ENCODE assay signal across 9 mouse cellular contexts in genomic region chr6:47595696-47596095, GRCm38 (mm10). TPM values are rescaled to one million over a fixed set of nuclear protein-coding genes. Genes with fewer than 3 reads are reported as not detected.
DNase-seq lines count a peak whose midpoint lies in the region; ATAC-seq and TF ChIP-seq lines count a peak whose summit lies in the region.
"Had no signal": no experiment of that assay in that cellular context is flagged by ENCODE, and none has a peak within 500 bp of the region (broad histone marks: within the 10 kb centered on the region; RNA-seq: fewer than 3 reads in every experiment).

No protein-coding gene starts in this region.

- no peaks in the 10 kb centered on the region for H3K9me3 ChIP-seq in stomach, embryonic 15.5 days

- peak; percentile 15 for DNase-seq in cerebellum, adult 9-11 months
- DNase-seq in right cerebral cortex, postnatal 4 days: peak; percentile 3
- no peak for DNase-seq in right cerebral cortex, adult 18-20 months
- peak; percentile 17 for DNase-seq in liver, adult 2 months (ENCODE audit: extremely low read depth, low read depth, low spot score)

- H3K9ac ChIP-seq in liver, adult 2 months (ENCODE audit: low read depth, low read length): peak overlapping the region; percentile 85
- H3K9ac ChIP-seq in stomach, embryonic 15.5 days: peak overlapping the region; percentile 57

- H3K4me3 ChIP-seq in liver, adult 2 months (ENCODE audit: insufficient read depth, low read depth, low read length): peak overlapping the region; percentile 97
- H3K4me3 ChIP-seq in stomach, embryonic 15.5 days (replicated peaks): peak overlapping the region; percentile 96

- H3K27me3 ChIP-seq in liver, adult 2 months (ENCODE audit: control insufficient read depth, insufficient read depth, low read length): no peaks in the 10 kb centered on the region
- no peaks in the 10 kb centered on the region for H3K27me3 ChIP-seq in stomach, embryonic 15.5 days (replicated peaks)
- H3K27me3 ChIP-seq: Patski had no signal

- H3K36me3 ChIP-seq in liver, adult 2 months (ENCODE audit: control insufficient read depth, insufficient read depth, low read length): no peaks in the 10 kb centered on the region
- no peaks in the 10 kb centered on the region for H3K36me3 ChIP-seq in stomach, embryonic 15.5 days

- ATAC-seq in cerebellum, adult (ENCODE audit: insufficient number of reproducible peaks, low FRiP score, low TSS enrichment): no peak
- ATAC-seq in erythroid progenitor cell, adult 5-6 weeks (replicated peaks; ENCODE audit: low FRiP score, poor library complexity, severe bottlenecking): peak; percentile 55
- no peak for ATAC-seq in stomach, embryonic 15.5 days (ENCODE audit: insufficient read depth, low FRiP score, low read depth)
- ATAC-seq in CD4-positive, CD25-positive, alpha-beta regulatory T cell, adult 4 months: no peak

- TF ChIP-seq CTCF in liver, adult 2 months (IDR thresholded peaks at IDR 0.05; ENCODE audit: low read depth, low read length): no peak

- peak overlapping the region; percentile 13; the same call in 1 of the 2 replicates for H3K27ac ChIP-seq in liver, adult 2 months (replicated peaks; ENCODE audit: insufficient read depth, low read depth, low read length)
- H3K27ac ChIP-seq in stomach, embryonic 15.5 days: peak overlapping the region; percentile 99

- H3K79me2 ChIP-seq in liver, adult 2 months (ENCODE audit: control insufficient read depth, insufficient read depth, low read length): no peaks in the 10 kb centered on the region

- WGBS in liver, adult 2 months: 3% methylated on average over 6 of the region's 6 CpGs
- under 1% methylated on average over 6 of the region's 6 CpGs for WGBS in stomach, embryonic 15.5 days

- H3K4me2 ChIP-seq in stomach, embryonic 15.5 days: peak overlapping the region; percentile 85

- no peaks in the 10 kb centered on the region for H3K4me1 ChIP-seq in liver, adult 2 months (ENCODE audit: control insufficient read depth, insufficient read depth, low read length)
- H3K4me1 ChIP-seq in stomach, embryonic 15.5 days: no peaks in the 10 kb centered on the region

- no peak for TF ChIP-seq POLR2A in liver, adult 2 months (IDR thresholded peaks at IDR 0.05; ENCODE audit: extremely low read depth, insufficient read depth, low read length)

RNA-seq across cellular contexts. Expression of gene Ezh2, which starts 0.6 kb away (rescaled TPM):
- total RNA-seq in erythroid progenitor cell, adult 5-6 weeks (2015; ENCODE audit: low replicate concordance): 527 and 773 TPM in 2 replicates
- 546 and 659 TPM in 2 replicates for total RNA-seq in erythroid progenitor cell, adult 5-6 weeks (2017; ENCODE audit: low replicate concordance)
- 5.6 and 6.5 TPM in 2 replicates for total RNA-seq in liver, adult 2 months (2014; rRNA removed)
- polyA plus RNA-seq in liver, adult 2 months (2012; rRNA removed): 0.96 and 1.9 TPM in 2 replicates
- polyA plus RNA-seq in stomach, embryonic 15.5 days (2015; fragmentation: Nextera tagmentation; extraction: Ambion mirVana): 85.6 and 90.7 TPM in 2 replicates
- 10 to 100 TPM; 36.2 to 43.3 TPM for polyA plus RNA-seq in CD4-positive, CD25-positive, alpha-beta regulatory T cell, adult 4 months (2017; shearing (Covaris generic))

Comparison
In these comparisons a context has a peak if more than half of its experiments do, and no peak if none do; other contexts are left out.
1. RNA of gene Ezh2, which starts 0.6 kb away (polyA plus RNA-seq): 85.6 to 90.7 TPM in stomach, embryonic 15.5 days and 36.2 to 43.3 TPM in CD4-positive, CD25-positive, alpha-beta regulatory T cell, adult 4 months; 0.96 to 1.9 TPM in liver, adult 2 months; every median in the first group is over 10 times any median in the second.